In genomic region chr5:113606961-113607785, GRCm38 (mm10) we compare ENCODE assay signal across 10 mouse cellular contexts. TPM values are rescaled to one million over a fixed set of nuclear protein-coding genes. Genes with fewer than 3 reads are reported as not detected.
DNase-seq lines count a peak whose midpoint lies in the region; ATAC-seq lines count a peak whose summit lies in the region.
"Had no signal": no experiment of that assay in that cellular context is flagged by ENCODE, and none has a peak within 500 bp of the region (broad histone marks: within the 10 kb centered on the region; RNA-seq: fewer than 3 reads in every experiment).

No protein-coding gene starts in this region.

- peak; percentile 63 for DNase-seq in 3T3-L1 (ENCODE audit: low read depth, low spot score)
- DNase-seq in embryo, embryonic 11 days: no peak
- DNase-seq in testis, postnatal 10 days (ENCODE audit: low spot score): no peak
- DNase-seq in retina, postnatal 1 day: no peak
- DNase-seq: thymus, postnatal 4 days had no signal

- ATAC-seq in intestine, embryonic 16.5 days: 0 out of 2 replicates have a peak, but pooled peaks have one; percentile 26
- no peak for ATAC-seq in intestine, embryonic 15.5 days
- no peak for ATAC-seq in embryonic facial prominence, embryonic 12.5 days (ENCODE audit: insufficient number of reproducible peaks, insufficient read depth, low FRiP score, low TSS enrichment)
- 0 out of 2 replicates have a peak, but pooled peaks have one; percentile 22 for ATAC-seq in hindbrain, embryonic 16.5 days

- H3K4me2 ChIP-seq in intestine, embryonic 16.5 days (ENCODE audit: low read depth, low read length): no peak overlapping the region
- no peak overlapping the region for H3K4me2 ChIP-seq in intestine, embryonic 15.5 days (replicated peaks)
- no peak overlapping the region for H3K4me2 ChIP-seq in embryonic facial prominence, embryonic 12.5 days (replicated peaks)
- no peak overlapping the region for H3K4me2 ChIP-seq in hindbrain, embryonic 16.5 days (ENCODE audit: low read length)
- H3K4me2 ChIP-seq: liver, embryonic 15.5 days had no signal

- no peak overlapping the region for H3K4me3 ChIP-seq in intestine, embryonic 16.5 days (ENCODE audit: low read length)
- no peak overlapping the region for H3K4me3 ChIP-seq in intestine, embryonic 15.5 days (replicated peaks)
- no peak overlapping the region for H3K4me3 ChIP-seq in embryonic facial prominence, embryonic 12.5 days
- H3K4me3 ChIP-seq in hindbrain, embryonic 16.5 days (ENCODE audit: low read length): no peak overlapping the region
- H3K4me3 ChIP-seq: liver, embryonic 15.5 days had no signal

- peaks cover 4% of the 10 kb centered on the region; the same call in 1 of the 2 replicates for H3K4me1 ChIP-seq in intestine, embryonic 16.5 days (ENCODE audit: control insufficient read depth, insufficient read depth, low read length)
- H3K4me1 ChIP-seq in intestine, embryonic 15.5 days (replicated peaks): 0 out of 2 replicates have a peak, but pooled peaks cover 5% of the 10 kb centered on the region
- H3K4me1 ChIP-seq in embryonic facial prominence, embryonic 12.5 days: peaks cover 8% of the 10 kb centered on the region
- H3K4me1 ChIP-seq in hindbrain, embryonic 16.5 days (ENCODE audit: control insufficient read depth, insufficient read depth, low read depth, low read length): peaks cover 10% of the 10 kb centered on the region
- H3K4me1 ChIP-seq: liver, embryonic 15.5 days had no signal

- H3K36me3 ChIP-seq in intestine, embryonic 16.5 days (ENCODE audit: control insufficient read depth, insufficient read depth, low read length): no peaks in the 10 kb centered on the region
- H3K36me3 ChIP-seq in intestine, embryonic 15.5 days: no peaks in the 10 kb centered on the region
- no peaks in the 10 kb centered on the region for H3K36me3 ChIP-seq in embryonic facial prominence, embryonic 12.5 days
- H3K36me3 ChIP-seq in hindbrain, embryonic 16.5 days (ENCODE audit: control insufficient read depth, insufficient read depth, low read length): no peaks in the 10 kb centered on the region
- H3K36me3 ChIP-seq: liver, embryonic 15.5 days had no signal

- H3K9ac ChIP-seq in intestine, embryonic 16.5 days (ENCODE audit: low read depth, low read length): no peak overlapping the region
- no peak overlapping the region for H3K9ac ChIP-seq in intestine, embryonic 15.5 days
- no peak overlapping the region for H3K9ac ChIP-seq in embryonic facial prominence, embryonic 12.5 days
- no peak overlapping the region for H3K9ac ChIP-seq in hindbrain, embryonic 16.5 days (ENCODE audit: low read depth, low read length)
- H3K9ac ChIP-seq: liver, embryonic 15.5 days had no signal

- no peaks in the 10 kb centered on the region for H3K9me3 ChIP-seq in intestine, embryonic 16.5 days (ENCODE audit: control insufficient read depth, low read length)
- no peaks in the 10 kb centered on the region for H3K9me3 ChIP-seq in intestine, embryonic 15.5 days
- H3K9me3 ChIP-seq in embryonic facial prominence, embryonic 12.5 days: no peaks in the 10 kb centered on the region
- H3K9me3 ChIP-seq in hindbrain, embryonic 16.5 days (ENCODE audit: control insufficient read depth, low read length): no peaks in the 10 kb centered on the region
- H3K9me3 ChIP-seq: liver, embryonic 15.5 days had no signal

- H3K27ac ChIP-seq in intestine, embryonic 16.5 days (ENCODE audit: low read length): peak overlapping the region; percentile 72
- H3K27ac ChIP-seq in intestine, embryonic 15.5 days: no peak overlapping the region
- H3K27ac ChIP-seq in embryonic facial prominence, embryonic 12.5 days: 0 out of 2 replicates have a peak overlapping the region, but pooled peaks have one; percentile 42
- no peak overlapping the region; the same call in 1 of the 2 replicates for H3K27ac ChIP-seq in hindbrain, embryonic 16.5 days (ENCODE audit: low read depth, low read length)
- H3K27ac ChIP-seq: liver, embryonic 15.5 days had no signal

- H3K27me3 ChIP-seq in intestine, embryonic 16.5 days (replicated peaks; ENCODE audit: control insufficient read depth, insufficient read depth, low read length): no peaks in the 10 kb centered on the region
- no peaks in the 10 kb centered on the region for H3K27me3 ChIP-seq in intestine, embryonic 15.5 days (replicated peaks)
- no peaks in the 10 kb centered on the region for H3K27me3 ChIP-seq in embryonic facial prominence, embryonic 12.5 days
- H3K27me3 ChIP-seq in hindbrain, embryonic 16.5 days (replicated peaks; ENCODE audit: control insufficient read depth, insufficient read depth, low read length): no peaks in the 10 kb centered on the region
- H3K27me3 ChIP-seq: liver, embryonic 15.5 days had no signal

- WGBS in intestine, embryonic 16.5 days: 74% methylated on average over 8 of the region's 8 CpGs
- 70% methylated on average over 8 of the region's 8 CpGs for WGBS in intestine, embryonic 15.5 days
- WGBS in embryonic facial prominence, embryonic 12.5 days: 77% methylated on average over 8 of the region's 8 CpGs
- WGBS in hindbrain, embryonic 16.5 days: 68% methylated on average over 8 of the region's 8 CpGs

RNA-seq across cellular contexts. Expression of gene Cmklr1, which starts 43.1 kb away (rescaled TPM):
- 1.3 and 2.3 TPM in 2 replicates for polyA plus RNA-seq in intestine, embryonic 16.5 days (2015; fragmentation: Nextera tagmentation; extraction: Ambion mirVana)
- 2.4 and 3.7 TPM in 2 replicates for polyA plus RNA-seq in intestine, embryonic 15.5 days (2015; fragmentation: Nextera tagmentation; extraction: Ambion mirVana)
- polyA plus RNA-seq in embryonic facial prominence, embryonic 12.5 days (2016; fragmentation: Nextera tagmentation; extraction: Ambion mirVana): 2.1 and 3.3 TPM in 2 replicates
- polyA plus RNA-seq in hindbrain, embryonic 16.5 days (2015; fragmentation: Nextera tagmentation; extraction: Ambion mirVana): 1.2 and 1.6 TPM in 2 replicates

Comparison
In these comparisons a context has a peak if more than half of its experiments do, and no peak if none do; other contexts are left out.
1. ATAC-seq: peak in intestine, embryonic 16.5 days (single experiment) and hindbrain, embryonic 16.5 days (single experiment); none in intestine, embryonic 15.5 days (single experiment) and embryonic facial prominence, embryonic 12.5 days (single experiment).
2. H3K27ac ChIP-seq: peak in intestine, embryonic 16.5 days (single experiment) and embryonic facial prominence, embryonic 12.5 days (single experiment); none in intestine, embryonic 15.5 days (single experiment) and hindbrain, embryonic 16.5 days (single experiment).